Mouse (Mus musculus) heart, adult 8-10 months (tissue): Measurements from ENCODE around the gene Tmem45b. TPM values are rescaled to one million over a fixed set of nuclear protein-coding genes. Genes with fewer than 3 reads are reported as not detected.
A peak's percentile ranks its signal among the peaks of the same experiment; 100 is the strongest.

Experiments used
- DNase-seq: peaks from one replicate; pipeline ENCODE4 v3.0.0; 2022; ENCODE audit warnings: low spot score
- total RNA-seq, 4 experiments: library from RNA; stranded (reverse); gene quantifications; 2 replicates each; pipeline ENCODE4 v1.2.4; 2022

Gene Tmem45b
- total RNA-seq, 4 experiments from 2014 or later, result 0.56 to 1.5 (median 0.89) TPM

DNA sequence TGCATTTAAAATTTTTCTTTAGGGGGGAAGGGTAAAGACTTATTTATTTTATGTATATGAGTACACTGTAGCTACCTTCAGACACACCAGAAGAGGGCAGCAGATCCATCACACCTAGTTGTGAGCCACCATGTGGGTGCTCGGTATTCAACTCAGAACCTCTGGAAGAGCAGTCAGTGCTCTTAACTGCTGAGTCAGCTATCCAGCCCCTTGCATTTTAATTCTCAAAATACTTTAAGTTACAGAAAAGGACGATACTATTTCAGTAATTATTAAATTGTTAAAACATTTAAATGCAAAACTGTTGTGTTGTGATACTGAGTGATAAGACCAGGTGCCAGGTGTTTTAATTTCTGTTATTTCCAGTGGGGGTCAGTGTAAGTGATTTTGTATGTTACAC, 60.0 kb downstream of the Tmem45b start:
- DNase-seq, result no peak

DNA sequence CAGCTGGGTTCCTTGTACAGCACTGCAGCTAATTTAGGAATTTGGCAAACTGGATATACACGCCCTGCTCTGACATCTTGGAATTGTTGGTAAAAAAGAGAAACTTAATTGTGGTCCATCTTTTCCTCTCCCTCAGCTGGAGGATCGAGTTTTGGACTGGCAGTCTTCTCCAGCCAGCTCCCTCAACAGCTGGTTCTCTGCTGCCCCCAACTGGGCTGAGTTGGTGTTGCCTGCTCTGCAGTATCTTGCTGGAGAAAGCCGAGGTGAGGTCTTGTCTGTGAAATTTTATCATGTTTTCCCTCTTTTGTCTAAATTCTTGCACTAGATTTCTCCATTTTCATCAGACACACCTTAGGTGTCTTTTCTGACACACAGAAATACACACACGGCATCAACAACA, 63.8 kb downstream of the Tmem45b start:
- peak; percentile 42 for DNase-seq

GRCm38 (mm10) chr9:31387206-31387605, 77.1 kb downstream of the Tmem45b start:
- no peak for DNase-seq

- DNase-seq, result peak; percentile 7
These were observed 77.7 kb downstream of the Tmem45b start for GRCm38 (mm10) chr9:31386368-31387180.

GRCm38 (mm10) chr9:31385947-31386354, 78.3 kb downstream of the Tmem45b start, which contains the start of gene Nfrkb:
Gene Nfrkb, plus strand, starts transcription at chr9:31386192.
- DNase-seq, result peak; percentile 91

DNA sequence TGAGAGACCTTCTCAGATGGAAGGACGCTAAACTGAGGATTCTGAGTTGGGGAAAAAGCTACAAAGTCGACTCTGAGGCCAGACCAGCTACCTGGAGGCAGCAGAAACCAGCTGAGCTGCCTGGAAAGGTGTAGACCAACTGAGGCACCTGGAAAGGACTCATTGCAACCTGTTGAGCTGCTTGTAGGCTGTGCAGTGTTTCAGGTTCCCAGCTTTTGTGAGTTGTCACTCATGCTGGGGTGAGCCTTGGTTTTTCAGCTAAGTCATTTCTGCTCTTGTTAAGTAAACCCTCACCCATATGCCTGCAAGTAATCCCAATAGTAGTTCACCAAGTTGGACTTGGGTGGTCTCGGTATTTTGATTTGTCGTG, 78.8 kb downstream of the Tmem45b start:
- DNase-seq, result no peak

GRCm38 (mm10) chr9:31384786-31385499, 79.3 kb downstream of the Tmem45b start:
- no peak for DNase-seq

DNA sequence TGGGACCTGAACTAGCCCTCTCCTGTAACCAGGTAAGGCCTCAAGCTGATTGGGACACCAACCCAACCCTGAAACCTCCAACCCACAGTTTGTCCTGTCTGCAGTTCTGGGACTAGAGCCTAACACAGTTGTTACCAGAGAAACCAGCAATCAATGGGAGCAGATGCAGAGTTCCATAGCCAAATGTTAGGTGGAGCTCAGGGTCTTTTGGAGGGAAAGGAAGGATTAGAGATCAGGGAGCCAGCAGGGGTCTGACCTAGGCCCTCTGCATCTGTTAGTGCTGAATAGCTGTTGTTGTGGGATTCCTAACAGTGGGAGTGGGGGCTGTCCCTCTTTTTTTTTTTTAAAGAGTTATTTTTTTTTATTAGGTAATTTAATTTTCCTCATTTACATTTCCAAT, 87.6 kb downstream of the Tmem45b start:
- DNase-seq, result no peak

Other genes with a start within 250 kb of the Tmem45b start
- 1 to 10 TPM; 4.4 to 6.2 (median 5.2) TPM for gene Prdm10, start 183.9 kb downstream of the Tmem45b start, total RNA-seq
- gene Nfrkb, start 78.3 kb downstream of the Tmem45b start, total RNA-seq, result 10 to 100 TPM in 1 of 4 experiments, 1 to 10 TPM in 3; 8.0 to 12.1 (median 9.0) TPM